Mouse (Mus musculus): Measurements from ENCODE around the gene Smim12. TPM values are rescaled to one million over a fixed set of nuclear protein-coding genes. Genes with fewer than 3 reads are reported as not detected.
A peak's percentile ranks its signal among the peaks of the same experiment; 100 is the strongest.

Smim12 gene
- polyA plus RNA-seq, 1 experiment = 60.3 TPM

DNA sequence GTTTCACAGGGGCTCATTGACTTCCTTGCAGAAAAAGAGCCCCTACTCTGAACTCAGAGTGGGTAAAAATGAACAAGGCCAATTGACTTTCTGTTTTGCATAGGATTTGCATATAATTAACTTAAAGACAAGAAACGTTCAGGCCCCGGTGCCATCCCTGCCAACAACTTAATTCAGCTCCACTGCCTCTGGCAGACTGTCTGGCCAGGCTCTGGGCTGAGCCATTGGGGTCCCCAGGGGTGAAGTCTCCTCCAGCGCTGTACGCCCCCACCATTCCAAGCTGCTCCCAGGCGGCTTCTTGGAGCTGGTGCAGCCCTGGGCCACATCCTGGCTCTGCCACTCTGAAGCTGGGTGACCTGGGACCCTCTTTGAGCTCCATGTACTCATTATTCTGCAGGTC lies 11.0 kb upstream of the Smim12 start:
- H3K36me3 ChIP-seq (replicated peaks; ENCODE audit: low read length) = no peaks in the 10 kb centered on the region
- no peak overlapping the region for H3K4me3 ChIP-seq (replicated peaks)
- H3K9me3 ChIP-seq = no peaks in the 10 kb centered on the region
- H3K4me1 ChIP-seq = peaks cover 22% of the 10 kb centered on the region
- TF ChIP-seq GATA1 (IDR thresholded peaks at IDR 0.05; ENCODE audit: borderline replicate concordance, low read length) = no peak
- TF ChIP-seq FLI1 (IDR thresholded peaks at IDR 0.05; ENCODE audit: low read length) = no peak
- peaks cover 82% of the 10 kb centered on the region for H3K27me3 ChIP-seq (replicated peaks)

DNA sequence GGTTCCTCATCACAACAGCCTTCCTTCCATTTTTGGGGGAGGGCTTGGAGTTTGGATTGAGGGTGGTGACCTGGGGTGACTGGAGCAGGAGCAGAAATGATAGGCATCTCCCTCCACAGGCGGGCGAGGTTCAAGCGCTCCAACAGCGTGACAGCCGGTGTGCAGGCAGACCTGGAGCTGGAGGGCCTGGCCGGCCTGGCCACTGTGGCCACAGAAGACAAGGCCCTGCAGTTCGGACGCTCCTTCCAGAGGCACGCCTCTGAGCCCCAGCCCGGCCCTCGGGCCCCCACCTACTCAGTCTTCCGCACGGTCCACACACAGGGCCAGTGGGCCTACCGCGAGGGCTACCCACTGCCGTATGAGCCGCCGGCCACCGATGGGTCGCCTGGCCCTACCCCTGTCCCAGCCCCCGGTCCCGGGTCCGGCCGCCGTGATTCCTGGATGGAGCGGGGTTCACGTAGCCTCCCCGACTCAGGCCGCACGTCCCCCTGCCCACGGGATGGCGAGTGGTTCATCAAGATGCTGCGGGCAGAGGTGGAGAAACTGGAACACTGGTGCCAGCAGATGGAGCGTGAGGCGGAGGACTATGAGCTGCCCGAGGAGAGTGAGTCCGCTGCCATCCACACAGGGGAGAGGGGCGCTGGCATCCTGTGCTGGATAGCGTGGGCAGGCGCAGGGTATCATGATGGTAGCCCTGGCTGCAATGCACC lies 10.0 kb upstream of the Smim12 start:
- Histone ChIP-seq H3K4me1 (peaks cover 22% of the 10 kb centered on the region), H3K9me3 (no peaks in the 10 kb centered on the region), H3K27me3 (replicated peaks) (peaks cover 81% of the 10 kb centered on the region), H3K36me3 (replicated peaks; ENCODE audit: low read length) (no peaks in the 10 kb centered on the region), H3K4me3 (replicated peaks) (no peak overlapping the region)
- TF ChIP-seq GATA1 (IDR thresholded peaks at IDR 0.05; ENCODE audit: borderline replicate concordance, low read length) (no peak), FLI1 (IDR thresholded peaks at IDR 0.05; ENCODE audit: low read length) (no peak)

DNA sequence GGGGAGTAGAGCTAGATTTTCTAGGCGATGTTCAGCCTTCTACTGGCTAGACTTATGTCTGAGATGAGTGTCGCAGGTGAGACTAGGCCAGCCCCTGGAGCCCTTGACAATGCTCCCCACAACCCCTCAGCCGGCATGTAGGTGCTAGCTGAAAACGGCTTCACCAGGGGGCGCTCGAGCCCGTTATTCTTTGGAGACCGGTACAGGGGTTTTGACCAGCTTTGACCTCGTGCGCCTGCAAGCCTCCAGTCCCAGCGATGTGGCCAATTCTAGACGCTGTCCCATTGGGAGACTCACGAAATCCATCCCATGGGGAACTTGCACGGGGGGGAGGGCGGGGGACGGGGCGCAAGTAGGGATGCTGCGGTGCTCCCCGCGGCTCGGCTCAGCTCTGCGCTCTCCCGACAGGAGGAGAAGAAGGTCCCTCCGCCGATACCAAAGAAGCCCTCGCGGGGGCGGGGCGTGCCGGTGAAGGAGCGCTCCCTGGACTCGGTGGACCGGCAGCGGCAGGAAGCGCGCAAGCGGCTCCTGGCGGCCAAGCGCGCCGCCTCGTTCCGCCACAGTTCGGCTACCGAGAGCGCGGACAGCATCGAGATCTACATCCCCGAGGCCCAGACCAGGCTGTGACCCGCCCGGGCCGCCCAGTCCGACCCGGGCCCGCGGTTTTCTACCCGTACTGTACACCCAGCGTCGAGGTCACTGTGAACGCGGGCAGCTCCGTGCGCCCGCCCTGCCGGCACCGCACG lies 7.7 kb upstream of the Smim12 start:
- Histone ChIP-seq H3K4me3 (replicated peaks) (peak overlapping the region; percentile 91), H3K9me3 (no peaks in the 10 kb centered on the region), H3K4me1 (peaks cover 22% of the 10 kb centered on the region), H3K27me3 (replicated peaks) (peaks cover 74% of the 10 kb centered on the region), H3K36me3 (replicated peaks; ENCODE audit: low read length) (no peaks in the 10 kb centered on the region)
- TF ChIP-seq FLI1 (IDR thresholded peaks at IDR 0.05; ENCODE audit: low read length) (no peak), GATA1 (IDR thresholded peaks at IDR 0.05; ENCODE audit: borderline replicate concordance, low read length) (no peak)

DNA sequence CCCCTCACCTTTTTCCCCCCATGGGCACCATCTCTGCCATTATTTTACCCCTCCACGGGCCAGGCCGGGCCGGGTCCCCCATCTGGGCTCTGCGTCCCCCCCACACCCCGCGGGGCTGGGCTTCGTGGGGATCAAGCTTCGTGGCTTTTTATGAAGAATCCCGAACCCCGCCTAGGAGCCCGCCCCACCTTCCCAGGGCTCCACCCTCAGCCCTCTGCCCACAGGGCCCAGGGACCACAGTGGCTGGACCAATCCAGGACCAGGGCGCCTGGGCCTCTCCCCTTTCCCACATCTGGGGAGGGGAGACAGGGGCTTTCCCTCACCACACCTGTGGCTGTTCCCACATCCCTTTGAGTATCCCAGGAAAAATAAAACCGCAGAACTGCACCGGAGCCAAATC lies 7.0 kb upstream of the Smim12 start:
- H3K36me3 ChIP-seq (replicated peaks; ENCODE audit: low read length) = no peaks in the 10 kb centered on the region
- H3K27me3 ChIP-seq (replicated peaks) = peaks cover 74% of the 10 kb centered on the region
- no peaks in the 10 kb centered on the region for H3K9me3 ChIP-seq
- TF ChIP-seq GATA1 (IDR thresholded peaks at IDR 0.05; ENCODE audit: borderline replicate concordance, low read length) = no peak
- TF ChIP-seq FLI1 (IDR thresholded peaks at IDR 0.05; ENCODE audit: low read length) = no peak
- H3K4me3 ChIP-seq (replicated peaks) = peak overlapping the region; percentile 91
- peaks cover 22% of the 10 kb centered on the region for H3K4me1 ChIP-seq

DNA sequence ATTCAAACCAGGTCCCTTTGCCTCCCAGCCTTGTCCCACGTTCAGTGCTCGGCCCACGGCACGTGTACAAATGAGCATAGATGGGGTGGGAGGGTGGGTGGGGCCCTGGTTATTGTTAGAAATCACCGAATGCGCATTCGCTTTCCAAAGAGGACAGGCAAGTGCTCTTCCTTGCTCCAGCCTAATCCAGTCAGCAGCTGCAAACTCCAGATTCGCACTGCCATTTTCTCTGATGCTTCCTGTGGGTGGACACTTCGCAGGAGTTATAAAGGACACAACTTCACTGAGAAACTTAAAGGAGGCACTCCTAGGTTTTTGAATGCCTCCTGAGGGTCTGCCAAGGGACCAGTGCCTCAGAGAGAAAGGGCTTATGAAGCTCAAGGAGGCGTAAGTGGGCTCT lies 6.3 kb upstream of the Smim12 start:
- H3K4me3 ChIP-seq (replicated peaks) = no peak overlapping the region
- TF ChIP-seq FLI1 (IDR thresholded peaks at IDR 0.05; ENCODE audit: low read length) (no peak), GATA1 (IDR thresholded peaks at IDR 0.05; ENCODE audit: borderline replicate concordance, low read length) (no peak)
- H3K4me1 ChIP-seq = peaks cover 22% of the 10 kb centered on the region
- H3K27me3 ChIP-seq (replicated peaks) = peaks cover 67% of the 10 kb centered on the region
- no peaks in the 10 kb centered on the region for H3K9me3 ChIP-seq
- H3K36me3 ChIP-seq (replicated peaks; ENCODE audit: low read length) = no peaks in the 10 kb centered on the region

DNA sequence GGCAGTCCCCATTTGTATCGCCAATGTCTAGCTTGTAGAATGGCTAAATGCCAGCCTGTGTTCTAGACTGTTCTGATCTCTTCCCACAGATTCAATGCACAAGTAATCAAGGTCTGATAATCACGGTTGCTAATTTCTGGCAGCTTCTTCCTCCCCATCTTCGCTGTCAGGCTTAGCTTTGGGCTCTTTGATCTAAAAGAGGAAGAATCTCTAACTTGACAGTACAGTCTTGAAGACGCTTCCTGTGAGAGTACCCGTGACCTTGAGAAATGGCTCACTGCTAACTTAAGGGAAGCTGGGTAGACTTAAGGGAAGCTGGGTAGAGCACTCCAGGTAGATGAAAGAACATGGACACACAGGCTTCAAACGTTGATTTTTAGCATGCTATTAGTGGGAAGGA lies 888 bp upstream of the Smim12 start:
- H3K36me3 ChIP-seq (replicated peaks; ENCODE audit: low read length) = peaks cover 15% of the 10 kb centered on the region
- TF ChIP-seq GATA1 (IDR thresholded peaks at IDR 0.05; ENCODE audit: borderline replicate concordance, low read length) = no peak
- TF ChIP-seq FLI1 (IDR thresholded peaks at IDR 0.05; ENCODE audit: low read length) = no peak

DNA sequence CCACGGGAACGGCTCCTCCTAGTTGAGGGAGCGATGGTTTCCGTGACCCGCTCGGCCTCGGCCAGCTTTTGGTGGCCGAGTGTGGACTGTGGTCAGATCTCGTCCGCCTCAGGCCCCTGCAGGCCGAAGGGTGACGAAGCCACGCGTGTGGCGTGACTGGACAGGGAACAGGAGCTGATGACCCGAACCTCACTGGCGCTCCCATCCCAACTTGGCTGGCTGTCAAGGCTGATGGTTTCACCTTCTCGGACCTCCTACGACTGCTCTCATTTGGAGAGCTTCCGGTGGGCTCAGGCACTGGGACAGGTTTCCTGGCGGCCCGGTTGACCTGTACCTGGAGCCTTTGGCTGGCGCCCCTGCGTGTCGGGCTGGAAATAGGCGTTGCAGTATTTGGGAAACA lies 369 bp downstream of the Smim12 start:
- H3K36me3 ChIP-seq (replicated peaks; ENCODE audit: low read length) = peaks cover 23% of the 10 kb centered on the region
- H3K9me3 ChIP-seq = no peaks in the 10 kb centered on the region
- H3K27me3 ChIP-seq (replicated peaks) = peaks cover 12% of the 10 kb centered on the region
- peaks cover 28% of the 10 kb centered on the region for H3K4me1 ChIP-seq
- H3K4me3 ChIP-seq (replicated peaks) = peak overlapping the region; percentile 99
- TF ChIP-seq GATA1 (IDR thresholded peaks at IDR 0.05; ENCODE audit: borderline replicate concordance, low read length) (no peak), FLI1 (IDR thresholded peaks at IDR 0.05; ENCODE audit: low read length) (no peak)

More for the DNA sequence above, 888 bp upstream of the Smim12 start:
- H3K9me3 ChIP-seq = no peaks in the 10 kb centered on the region
- H3K27me3 ChIP-seq (replicated peaks) = peaks cover 16% of the 10 kb centered on the region
- H3K4me3 ChIP-seq (replicated peaks) = peak overlapping the region; percentile 99
- peaks cover 28% of the 10 kb centered on the region for H3K4me1 ChIP-seq

DNA sequence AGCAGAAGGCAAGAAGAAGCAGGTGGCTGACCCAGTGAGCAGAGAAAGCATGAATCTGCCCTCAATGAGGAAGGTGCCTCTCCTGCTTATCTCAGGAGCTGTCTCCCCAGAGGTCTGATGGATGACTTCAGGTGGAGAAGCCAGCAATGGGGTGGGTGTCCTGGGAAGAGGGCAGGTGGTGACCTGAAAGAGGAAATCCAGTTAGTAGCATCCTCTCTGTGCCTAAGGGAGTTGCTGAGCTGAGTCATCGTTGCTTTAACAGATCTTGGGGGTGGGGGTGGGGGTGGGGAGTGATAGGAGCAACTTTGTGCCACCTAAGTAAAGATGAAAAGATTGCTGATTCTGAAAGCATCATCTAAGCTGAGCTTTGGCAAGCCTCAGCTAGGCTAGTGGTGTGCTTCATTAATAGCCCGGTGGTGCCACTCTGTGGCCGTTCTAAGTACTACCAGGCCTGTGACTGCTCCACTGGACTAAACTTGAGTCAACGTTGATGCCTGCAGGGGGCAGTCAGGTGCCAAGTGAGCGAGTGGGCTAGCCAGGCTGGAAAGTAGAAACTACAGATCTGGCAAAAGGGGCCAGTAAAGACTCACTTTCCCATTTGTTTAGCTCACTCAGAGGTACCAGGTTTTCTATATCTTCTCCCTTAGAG lies 6.2 kb downstream of the Smim12 start:
- Histone ChIP-seq H3K9me3 (no peaks in the 10 kb centered on the region), H3K4me1 (peaks cover 35% of the 10 kb centered on the region), H3K27me3 (replicated peaks) (peaks cover 10% of the 10 kb centered on the region), H3K4me3 (replicated peaks) (no peak overlapping the region), H3K36me3 (replicated peaks; ENCODE audit: low read length) (peaks cover 30% of the 10 kb centered on the region)
- TF ChIP-seq GATA1 (IDR thresholded peaks at IDR 0.05; ENCODE audit: borderline replicate concordance, low read length) = no peak
- no peak for TF ChIP-seq FLI1 (IDR thresholded peaks at IDR 0.05; ENCODE audit: low read length)

DNA sequence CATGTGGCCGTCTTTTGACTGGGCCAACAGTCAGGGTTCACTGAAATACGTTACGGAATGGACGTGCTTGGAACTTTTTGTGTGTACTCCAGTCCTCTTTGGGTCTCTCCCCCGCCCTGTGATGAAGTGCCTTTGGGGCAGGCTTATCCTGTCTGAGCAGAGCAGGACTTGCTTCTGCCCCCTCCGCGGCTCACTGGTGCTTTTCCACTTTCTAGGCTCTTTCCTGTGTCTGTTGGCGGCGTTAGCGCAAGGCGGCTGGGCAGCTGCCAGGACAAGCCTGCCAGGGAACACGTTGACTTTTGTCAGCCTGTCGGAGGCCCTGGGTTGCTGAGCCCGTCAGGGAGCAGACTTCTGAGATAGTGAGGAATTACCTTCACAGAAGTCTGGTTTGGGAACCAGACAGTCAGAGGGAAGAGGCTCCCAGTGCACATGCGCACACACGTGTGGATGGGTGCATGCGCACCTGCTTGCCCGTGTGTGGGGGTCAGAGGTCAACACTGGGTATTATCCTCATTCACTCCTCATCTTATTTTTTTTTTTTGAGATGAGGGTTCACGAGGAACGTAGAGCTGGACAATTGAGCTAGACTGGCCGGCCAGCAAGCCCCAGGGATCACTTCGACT lies 8.5 kb downstream of the Smim12 start:
- peak overlapping the region; percentile 3 for H3K4me3 ChIP-seq (replicated peaks)
- H3K4me1 ChIP-seq = peaks cover 45% of the 10 kb centered on the region
- H3K9me3 ChIP-seq = peaks cover 11% of the 10 kb centered on the region
- no peak for TF ChIP-seq FLI1 (IDR thresholded peaks at IDR 0.05; ENCODE audit: low read length)
- H3K36me3 ChIP-seq (replicated peaks; ENCODE audit: low read length) = peaks cover 21% of the 10 kb centered on the region
- peaks cover 32% of the 10 kb centered on the region for H3K27me3 ChIP-seq (replicated peaks)

Measured in megakaryocyte, embryonic 14.5 days (primary cell).